Mouse (Mus musculus) MEL (cell line): ENCODE measurements around the gene Gm45208. TPM values are rescaled to one million over a fixed set of nuclear protein-coding genes. Genes with fewer than 3 reads are reported as not detected.

ENCODE experiments used
- DNase-seq: peaks from one replicate; pipeline ENCODE4 v3.0.0; 2011; ENCODE audit warnings: low read depth, low spot score
- H3K27ac ChIP-seq: 2 replicates; pipeline ENCODE4 v1.5.1; 2012; ENCODE audit warnings: low read depth, mild to moderate bottlenecking, control low read depth, low read length, moderate library complexity; ENCODE audit not compliant: control insufficient read depth
- H3K27me3 ChIP-seq, 2 experiments: fragments of 150-350 bp in 1 of 2; sonication (generic) in 1 of 2; 2 replicates each; pipeline ENCODE4 v1.6.1; 2012; ENCODE audit warnings: low read length in 2 of 2, mild to moderate bottlenecking in 2 of 2, improper control_type of control experiment in 1 of 2, moderate library complexity in 1 of 2; ENCODE audit not compliant: insufficient read depth in 2 of 2, control insufficient read depth in 1 of 2
- H3K36me3 ChIP-seq, 2 experiments: 2 replicates each; pipeline ENCODE4 v1.6.1; 2012 to 2014; ENCODE audit warnings: low read length in 2 of 2, improper control_type of control experiment in 1 of 2, inconsistent platforms in 1 of 2, mild to moderate bottlenecking in 1 of 2; ENCODE audit not compliant: insufficient read depth in 2 of 2, control insufficient read depth in 1 of 2
- H3K4me1 ChIP-seq, 2 experiments: fragments of 150-350 bp in 1 of 2; sonication (generic) in 1 of 2; 2 replicates each; pipeline ENCODE4 v1.6.1; 2012; ENCODE audit warnings: low read length in 2 of 2, improper control_type of control experiment in 1 of 2, mild to moderate bottlenecking in 1 of 2; ENCODE audit not compliant: insufficient read depth in 2 of 2, control insufficient read depth in 1 of 2
- H3K4me3 ChIP-seq, 2 experiments: fragments of 150-350 bp in 1 of 2; sonication (generic) in 1 of 2; 2 replicates each; pipeline ENCODE4 v1.5.1; 2012; ENCODE audit warnings: low read depth in 2 of 2, low read length in 2 of 2, mild to moderate bottlenecking in 2 of 2, moderate library complexity in 2 of 2, control low read depth in 1 of 2, improper control_type of control experiment in 1 of 2; ENCODE audit not compliant: control insufficient read depth in 1 of 2, insufficient read depth in 1 of 2
- H3K79me2 ChIP-seq: 2 replicates; pipeline ENCODE4 v1.6.1; 2012; ENCODE audit warnings: mild to moderate bottlenecking, low read length, moderate library complexity; ENCODE audit not compliant: control insufficient read depth, poor library complexity, insufficient read depth
- H3K9ac ChIP-seq: 2 replicates; pipeline ENCODE4 v1.6.1; 2012; ENCODE audit warnings: low read depth, mild to moderate bottlenecking, control low read depth, low read length, moderate library complexity; ENCODE audit not compliant: control insufficient read depth, poor library complexity, severe bottlenecking
- H3K9me3 ChIP-seq: fragments of 150-350 bp; sonication (generic); replicated peaks from 2 replicates; pipeline ENCODE4 v1.6.1; 2012; ENCODE audit warnings: mild to moderate bottlenecking, low read length, improper control_type of control experiment, moderate library complexity; ENCODE audit not compliant: insufficient read depth
- BHLHE40 ChIP-seq: IDR thresholded peaks from 2 replicates; pipeline ENCODE4 v1.6.1; 2012; ENCODE audit warnings: low read depth, mild to moderate bottlenecking, inconsistent platforms, low read length, improper control_type of control experiment, borderline replicate concordance
- CHD1 ChIP-seq: IDR thresholded peaks from 2 replicates; pipeline ENCODE4 v1.6.1; 2012; ENCODE audit warnings: low read depth, mild to moderate bottlenecking, inconsistent platforms, low read length, improper control_type of control experiment
- CHD2 ChIP-seq: IDR thresholded peaks from 2 replicates; pipeline ENCODE4 v1.6.1; 2011; ENCODE audit warnings: low read length, improper control_type of control experiment
- CTCF ChIP-seq, 3 experiments: IDR thresholded peaks in 2 of 3; conservative IDR thresholded peaks in 1 of 3; 2 replicates each; pipeline ENCODE4 v1.5.1; 2011 to 2012; ENCODE audit warnings: low read length in 3 of 3, low read depth in 2 of 3, mild to moderate bottlenecking in 2 of 3, improper control_type of control experiment in 1 of 3, inconsistent platforms in 1 of 3, mixed read lengths in 1 of 3, moderate library complexity in 1 of 3; ENCODE audit not compliant: control insufficient read depth in 1 of 3, insufficient read depth in 1 of 3, poor library complexity in 1 of 3, severe bottlenecking in 1 of 3
- ELF1 ChIP-seq: IDR thresholded peaks from 2 replicates; pipeline ENCODE4 v1.6.1; 2014; ENCODE audit warnings: low read depth, mild to moderate bottlenecking, inconsistent platforms, low read length, improper control_type of control experiment, moderate library complexity
- EP300 ChIP-seq, 2 experiments: IDR thresholded peaks; 2 replicates each; pipeline ENCODE4 v1.6.1; 2011; ENCODE audit warnings: improper control_type of control experiment in 2 of 2, low read length in 2 of 2, low read depth in 1 of 2, mild to moderate bottlenecking in 1 of 2
- ETS1 ChIP-seq: IDR thresholded peaks from 2 replicates; pipeline ENCODE4 v1.6.1; 2012; ENCODE audit warnings: low read depth, mild to moderate bottlenecking, inconsistent platforms, low read length, improper control_type of control experiment, moderate library complexity
- GATA1 ChIP-seq: IDR thresholded peaks from 2 replicates; pipeline ENCODE4 v1.6.1; 2011; ENCODE audit warnings: low read depth, low read length, improper control_type of control experiment
- JUND ChIP-seq: IDR thresholded peaks from 2 replicates; pipeline ENCODE4 v1.6.1; 2011; ENCODE audit warnings: low read depth, mild to moderate bottlenecking, improper control_type of control experiment, low read length
- KAT2A ChIP-seq: conservative IDR thresholded peaks from 2 replicates; pipeline ENCODE4 v1.6.1; 2012; ENCODE audit warnings: low read depth, low read length, improper control_type of control experiment, inconsistent platforms
- MAFK ChIP-seq: IDR thresholded peaks from 2 replicates; pipeline ENCODE4 v1.6.1; 2011; ENCODE audit warnings: low read depth, mild to moderate bottlenecking, low read length, improper control_type of control experiment, borderline replicate concordance
- MAX ChIP-seq: IDR thresholded peaks from 2 replicates; pipeline ENCODE4 v1.6.1; 2011; ENCODE audit warnings: low read length, improper control_type of control experiment
- MAZ ChIP-seq: IDR thresholded peaks from 2 replicates; pipeline ENCODE4 v1.6.1; 2012; ENCODE audit warnings: low read depth, mild to moderate bottlenecking, inconsistent platforms, low read length, improper control_type of control experiment
- MEF2A ChIP-seq: IDR thresholded peaks from 2 replicates; pipeline ENCODE4 v1.6.1; 2014; ENCODE audit warnings: low read depth, mild to moderate bottlenecking, inconsistent platforms, low read length, improper control_type of control experiment; ENCODE audit not compliant: poor library complexity, insufficient replicate concordance, severe bottlenecking; ENCODE audit errors: extremely low read depth
- MXI1 ChIP-seq: IDR thresholded peaks from 2 replicates; pipeline ENCODE4 v1.6.1; 2011; ENCODE audit warnings: mild to moderate bottlenecking, low read depth, low read length, improper control_type of control experiment
- MYB ChIP-seq: IDR thresholded peaks from 2 replicates; pipeline ENCODE4 v1.6.1; 2011; ENCODE audit warnings: mild to moderate bottlenecking, low read depth, low read length, improper control_type of control experiment
- MYC ChIP-seq: IDR thresholded peaks from 2 replicates; pipeline ENCODE4 v1.6.1; 2011; ENCODE audit warnings: low read depth, mild to moderate bottlenecking, low read length, improper control_type of control experiment, moderate library complexity
- NELFE ChIP-seq: IDR thresholded peaks from 2 replicates; pipeline ENCODE4 v1.6.1; 2011; ENCODE audit warnings: low read depth, low read length, improper control_type of control experiment
- NRF1 ChIP-seq: IDR thresholded peaks from 2 replicates; pipeline ENCODE4 v1.6.1; 2014; ENCODE audit warnings: low read depth, mild to moderate bottlenecking, inconsistent platforms, low read length, improper control_type of control experiment, moderate library complexity; ENCODE audit not compliant: poor library complexity, insufficient read depth, severe bottlenecking
- POLR2A ChIP-seq, 2 experiments: IDR thresholded peaks; 2 replicates each; pipeline ENCODE4 v1.6.1; 2011 to 2012; ENCODE audit warnings: low read length in 2 of 2, mild to moderate bottlenecking in 2 of 2, control low read depth in 1 of 2, improper control_type of control experiment in 1 of 2, low read depth in 1 of 2, moderate library complexity in 1 of 2; ENCODE audit not compliant: control insufficient read depth in 1 of 2, insufficient read depth in 1 of 2, poor library complexity in 1 of 2
- POLR2AphosphoS2 ChIP-seq: IDR thresholded peaks from 2 replicates; pipeline ENCODE4 v1.6.1; 2011; ENCODE audit warnings: low read length, improper control_type of control experiment
- POLR2AphosphoS5 ChIP-seq: IDR thresholded peaks from 2 replicates; pipeline ENCODE4 v1.6.1; 2012; ENCODE audit warnings: low read depth, borderline replicate concordance, mild to moderate bottlenecking, inconsistent platforms, low read length, moderate library complexity, mixed read lengths
- RAD21 ChIP-seq: IDR thresholded peaks from 2 replicates; pipeline ENCODE4 v1.6.1; 2011; ENCODE audit warnings: mild to moderate bottlenecking, low read depth, low read length, improper control_type of control experiment
- RCOR1 ChIP-seq: IDR thresholded peaks from 2 replicates; pipeline ENCODE4 v1.6.1; 2012; ENCODE audit warnings: low read depth, mild to moderate bottlenecking, inconsistent platforms, low read length, improper control_type of control experiment
- SIN3A ChIP-seq: IDR thresholded peaks from 2 replicates; pipeline ENCODE4 v1.6.1; 2012; ENCODE audit warnings: low read length, improper control_type of control experiment, inconsistent platforms
- SMC3 ChIP-seq: IDR thresholded peaks from 2 replicates; pipeline ENCODE4 v1.6.1; 2011; ENCODE audit warnings: low read depth, low read length, improper control_type of control experiment
- TCF12 ChIP-seq: IDR thresholded peaks from 2 replicates; pipeline ENCODE4 v1.6.1; 2014; ENCODE audit warnings: low read depth, mild to moderate bottlenecking, inconsistent platforms, low read length, improper control_type of control experiment, moderate library complexity
- UBTF ChIP-seq: IDR thresholded peaks from 2 replicates; pipeline ENCODE4 v1.6.1; 2012; ENCODE audit warnings: low read depth, mild to moderate bottlenecking, inconsistent platforms, low read length, improper control_type of control experiment, moderate library complexity, borderline replicate concordance; ENCODE audit not compliant: insufficient read depth
- USF1 ChIP-seq: IDR thresholded peaks from 2 replicates; pipeline ENCODE4 v1.6.1; 2014; ENCODE audit warnings: low read depth, mild to moderate bottlenecking, inconsistent platforms, low read length, improper control_type of control experiment, moderate library complexity
- USF2 ChIP-seq, 2 experiments: IDR thresholded peaks; 2 replicates each; pipeline ENCODE4 v1.6.1; 2011 to 2012; ENCODE audit warnings: improper control_type of control experiment in 2 of 2, low read length in 2 of 2, borderline replicate concordance in 1 of 2, inconsistent platforms in 1 of 2, low read depth in 1 of 2, mild to moderate bottlenecking in 1 of 2; ENCODE audit not compliant: insufficient read depth in 1 of 2
- ZC3H11A ChIP-seq: IDR thresholded peaks from 2 replicates; pipeline ENCODE4 v1.6.1; 2012; ENCODE audit warnings: low read depth, mild to moderate bottlenecking, inconsistent platforms, low read length, improper control_type of control experiment
- ZMIZ1 ChIP-seq: IDR thresholded peaks from 2 replicates; pipeline ENCODE4 v1.6.1; 2012; ENCODE audit warnings: low read depth, mild to moderate bottlenecking, inconsistent platforms, low read length, improper control_type of control experiment, moderate library complexity
- ZNF384 ChIP-seq: IDR thresholded peaks from 2 replicates; pipeline ENCODE4 v1.6.1; 2012; ENCODE audit warnings: low read depth, mild to moderate bottlenecking, inconsistent platforms, low read length, improper control_type of control experiment
- polyA plus RNA-seq, 2 experiments: library from polyadenylated mRNA; stranded (reverse) in 1 of 2; unstranded in 1 of 2; fragments of >175 nt in 1 of 2; fragments of >200 nt in 1 of 2; gene quantifications; 2 replicates each; pipeline versions ENCODE4 v1.2.1 to v1.2.4; 2012; ENCODE audit warnings: low replicate concordance in 2 of 2, low read depth in 1 of 2; ENCODE audit not compliant: insufficient read length in 2 of 2, insufficient read depth in 1 of 2, missing spikeins in 1 of 2
- total RNA-seq: library from RNA; depleted of rRNA; stranded (reverse); fragments of 300-350 nt; gene quantifications from 2 replicates; pipeline ENCODE4 v1.2.3, GENCODE M21; 2012

Gm45208 gene
- total and polyA plus RNA-seq, 3 experiments: 11.0 TPM; not detected in 2

DNA sequence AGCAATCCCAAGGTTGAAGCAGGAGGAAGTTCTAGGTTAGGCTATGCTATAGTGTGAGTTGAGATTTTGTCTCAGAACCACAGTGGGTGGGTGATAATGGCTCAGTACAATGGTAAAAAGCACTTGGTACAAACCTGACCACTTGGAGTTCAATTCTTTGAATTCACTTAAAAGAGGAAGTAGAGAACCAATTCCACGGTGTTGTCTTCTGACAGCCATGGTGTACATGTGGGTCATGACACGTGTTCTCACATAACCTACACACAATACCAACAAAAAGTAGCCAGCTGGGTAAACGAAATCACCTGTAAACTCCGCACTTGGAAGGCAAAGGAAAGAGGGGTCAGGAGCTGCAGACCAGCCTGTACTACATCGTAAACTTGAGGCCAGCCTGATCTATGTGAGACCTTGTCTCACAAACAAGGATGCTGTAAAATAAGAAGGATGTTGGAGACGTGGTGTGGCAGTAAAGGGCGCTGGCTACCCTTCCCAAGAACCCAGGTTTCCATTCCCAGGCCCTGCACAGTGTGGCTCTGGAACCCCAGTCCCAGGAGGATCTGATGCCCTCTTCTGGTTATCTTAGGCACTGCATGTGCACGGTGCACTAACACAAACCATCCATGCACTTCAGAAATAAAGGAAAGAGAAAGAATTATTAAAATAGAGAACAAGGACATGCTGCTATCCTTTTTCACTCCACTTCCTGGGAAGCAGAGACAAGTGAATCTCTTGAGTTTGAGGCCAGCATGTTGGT, 54.5 kb downstream of the Gm45208 start:
- Histone ChIP-seq H3K27me3 (no peaks in the 10 kb centered on the region), H3K9me3 (no peaks in the 10 kb centered on the region), H3K27ac (peak overlapping the region; percentile 95), H3K79me2 (no peaks in the 10 kb centered on the region; the same call in 1 of the 2 replicates), H3K4me3 (peak overlapping the region in 1 of 2 experiments; percentile 20; a peak in 1 of 4 replicates), H3K36me3 (peaks cover 3 to 42% of the 10 kb centered on the region in 2 experiments; a peak in 2 of 4 replicates), H3K4me1 (peaks cover 18 to 36% of the 10 kb centered on the region in 2 experiments), H3K9ac (peak overlapping the region; percentile 70)
- no peak for TF ChIP-seq ZMIZ1
- no peak for TF ChIP-seq ELF1
- peak in 1 of 2 experiments; percentile 44; a peak in 2 of 4 replicates for TF ChIP-seq EP300 (IDR thresholded peaks at IDR 0.05; ENCODE audit: low read depth in 1 of 2, low read length in 2 of 2)
- no peak for TF ChIP-seq NRF1
- TF ChIP-seq POLR2AphosphoS5: no peak
- TF ChIP-seq MYB: no peak
- peak; percentile 25; the same call in 1 of the 2 replicates for TF ChIP-seq TCF12
- no peak for TF ChIP-seq MAFK
- TF ChIP-seq ZC3H11A: 0 out of 2 replicates have a peak, but pooled peaks have one; percentile 32
- TF ChIP-seq RAD21: peak; percentile 34; the same call in 1 of the 2 replicates
- peak; percentile 71 to 96 (median 82) for TF ChIP-seq CTCF (IDR thresholded peaks at IDR 0.05 in 2 of 3, conservative IDR thresholded peaks at IDR 0.05 in 1 of 3; ENCODE audit: control insufficient read depth in 1 of 3, insufficient read depth in 1 of 3, low read depth in 2 of 3, low read length in 3 of 3, poor library complexity in 1 of 3, severe bottlenecking in 1 of 3)
- TF ChIP-seq MAZ: no peak
- TF ChIP-seq CHD2: no peak
- TF ChIP-seq MYC: peak; percentile 98
- peak in 1 of 2 experiments; percentile 42; a peak in 1 of 4 replicates for TF ChIP-seq POLR2A (IDR thresholded peaks at IDR 0.05; ENCODE audit: control insufficient read depth in 1 of 2, insufficient read depth in 1 of 2, low read depth in 1 of 2, low read length in 2 of 2, poor library complexity in 1 of 2)
- TF ChIP-seq BHLHE40: peak; percentile 46
- peak; percentile 73; the same call in 1 of the 2 replicates for TF ChIP-seq SIN3A
- TF ChIP-seq CHD1: peak; percentile 59; the same call in 1 of the 2 replicates
- TF ChIP-seq MEF2A: no peak
- TF ChIP-seq KAT2A: no peak; the same call in 1 of the 2 replicates
- TF ChIP-seq MXI1: peak; percentile 98
- TF ChIP-seq NELFE: peak; percentile 41; the same call in 1 of the 2 replicates
- no peak for TF ChIP-seq RCOR1
- TF ChIP-seq ETS1: 0 out of 2 replicates have a peak, but pooled peaks have one; percentile 34
- no peak for TF ChIP-seq USF2 (IDR thresholded peaks at IDR 0.05; ENCODE audit: borderline replicate concordance in 1 of 2, insufficient read depth in 1 of 2, low read depth in 1 of 2, low read length in 2 of 2)
- 0 out of 2 replicates have a peak, but pooled peaks have one; percentile 2 for TF ChIP-seq GATA1
- peak; percentile 43; the same call in 1 of the 2 replicates for TF ChIP-seq USF1
- peak; percentile 70 for TF ChIP-seq SMC3
- TF ChIP-seq UBTF: no peak
- peak; percentile 97 for TF ChIP-seq MAX
- 0 out of 2 replicates have a peak, but pooled peaks have one; percentile 36 for TF ChIP-seq JUND
- TF ChIP-seq POLR2AphosphoS2: no peak
- TF ChIP-seq ZNF384: no peak
- DNase-seq: peak; percentile 86
